Mouse (Mus musculus): Measurements from ENCODE around the gene Anapc10. TPM values are rescaled to one million over a fixed set of nuclear protein-coding genes. Genes with fewer than 3 reads are reported as not detected.

The Anapc10 gene
- total RNA-seq, 2 experiments from 2014 or later, result 11.6 to 14.6 TPM

Other genes with a start within 250 kb of the Anapc10 start
- gene Otud4, start 72.2 kb upstream of the Anapc10 start, total RNA-seq (2021), result 10 to 100 TPM; 40.1 to 44.6 TPM
- 10 to 100 TPM; 67.2 to 69.3 TPM for gene Abce1, start 80 bp upstream of the Anapc10 start, total RNA-seq (2021)